Mouse (Mus musculus): Measurements from ENCODE around the gene Nrp2.

DNA sequence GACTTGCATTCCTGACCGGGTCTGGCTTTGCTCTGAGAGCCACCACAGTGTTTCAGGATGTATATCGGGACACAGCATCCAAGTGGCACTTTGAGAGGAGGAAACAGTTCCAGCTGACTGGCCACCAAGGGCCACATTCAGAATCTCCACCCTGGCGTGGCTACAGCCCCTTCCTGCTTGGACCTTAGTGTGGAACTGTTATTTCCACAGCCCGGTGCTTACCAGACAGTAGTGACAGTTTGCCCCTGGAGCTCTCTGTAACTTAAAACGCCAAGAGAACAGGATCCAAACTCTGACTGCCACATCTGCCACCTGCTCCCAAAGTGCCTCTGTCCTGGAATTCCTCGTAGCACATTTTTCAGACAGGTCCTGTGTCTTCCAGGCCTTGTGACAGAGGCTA lies 25.3 kb downstream of the Nrp2 start:
- TF ChIP-seq CTCF (IDR thresholded peaks at IDR 0.05; ENCODE audit: low read depth) (no peak), EP300 (IDR thresholded peaks at IDR 0.05; ENCODE audit: low read depth) (no peak)

Data from heart, postnatal 0 days (tissue).